Mouse (Mus musculus): ENCODE results near the gene Eif4e. TPM values are rescaled to one million over a fixed set of nuclear protein-coding genes. Genes with fewer than 3 reads are reported as not detected.
"Not testable (repeated sequence)": the region's sequence is repeated elsewhere in the genome, so short reads cannot be mapped to it uniquely, and the experiment has no call there.

Eif4e gene
- total RNA-seq, 2 experiments from 2014 or later = 186 to 215 TPM

DNA sequence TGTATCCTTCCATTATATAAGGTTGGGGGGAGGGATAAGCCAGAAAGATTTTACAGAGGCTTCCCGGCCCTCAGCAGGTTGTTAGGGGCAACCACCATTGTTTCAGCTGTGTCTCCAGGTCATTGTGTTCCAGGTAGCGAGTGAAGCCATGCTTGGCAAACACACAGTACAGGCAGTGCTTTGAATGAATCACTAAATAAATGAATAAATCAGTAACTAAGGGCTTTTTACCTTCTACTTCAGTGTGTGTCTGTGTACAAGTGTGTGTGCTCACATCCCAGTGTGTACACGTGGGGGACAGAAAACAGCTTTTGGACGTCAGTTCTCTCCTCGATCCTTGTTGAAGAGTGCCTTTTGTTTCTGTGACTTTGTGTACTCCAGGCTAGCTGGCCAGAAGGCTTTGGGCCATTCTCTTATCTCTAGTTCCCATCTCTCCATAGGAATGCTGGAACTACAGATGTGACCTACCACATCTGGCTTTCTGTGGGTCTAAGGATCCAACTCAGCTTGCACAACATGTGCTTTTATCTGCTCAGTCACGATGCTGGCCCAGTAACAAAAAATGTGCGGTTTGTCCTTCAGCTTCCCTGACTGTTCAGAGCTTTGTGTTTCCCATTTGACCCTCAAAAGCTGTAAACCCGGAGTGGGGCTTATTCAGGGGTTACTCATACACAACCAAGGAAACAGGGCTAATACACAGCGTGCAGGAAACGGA, 10.2 kb upstream of the Eif4e start:
- peak in 1 of 2 experiments; percentile 29 for DNase-seq

DNA sequence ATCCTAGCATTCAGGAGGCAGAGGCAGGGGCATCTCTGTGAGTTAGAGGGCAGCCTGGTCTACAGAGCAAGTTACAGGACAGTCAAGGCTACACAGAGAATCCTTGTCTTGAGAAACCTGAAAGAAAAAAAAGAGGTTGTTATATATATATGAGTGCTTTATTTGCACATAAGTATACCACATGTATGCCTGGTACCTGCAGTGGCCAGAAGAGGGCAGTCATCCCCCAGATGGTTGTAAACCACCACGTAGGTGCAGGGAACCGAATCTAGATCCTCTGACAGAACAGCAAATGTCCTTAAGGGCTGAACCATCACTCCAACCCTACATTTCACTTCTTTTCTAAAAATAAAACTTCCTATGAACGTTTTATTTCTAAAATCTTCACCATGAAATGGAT, 8.1 kb upstream of the Eif4e start:
- no peak for DNase-seq

DNA sequence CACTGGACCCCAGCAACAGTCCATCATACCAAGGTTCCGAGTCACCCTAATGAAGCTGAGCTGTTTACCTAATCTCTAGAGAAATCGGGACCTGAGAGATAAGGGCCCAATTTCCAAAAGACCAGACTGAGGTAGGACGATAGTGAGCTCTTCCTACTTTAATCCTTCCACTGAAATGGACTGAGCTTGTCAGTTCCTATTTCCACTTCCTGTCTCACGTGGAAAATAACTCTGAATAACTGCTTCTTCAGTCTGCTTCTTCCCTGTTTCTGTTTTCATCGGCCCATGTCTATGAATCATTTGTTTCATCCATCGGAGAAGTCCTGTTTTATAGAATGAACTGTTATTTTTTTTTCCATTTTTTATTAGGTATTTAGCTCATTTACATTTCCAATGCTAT, 6.8 kb upstream of the Eif4e start:
- no peak for DNase-seq

DNA sequence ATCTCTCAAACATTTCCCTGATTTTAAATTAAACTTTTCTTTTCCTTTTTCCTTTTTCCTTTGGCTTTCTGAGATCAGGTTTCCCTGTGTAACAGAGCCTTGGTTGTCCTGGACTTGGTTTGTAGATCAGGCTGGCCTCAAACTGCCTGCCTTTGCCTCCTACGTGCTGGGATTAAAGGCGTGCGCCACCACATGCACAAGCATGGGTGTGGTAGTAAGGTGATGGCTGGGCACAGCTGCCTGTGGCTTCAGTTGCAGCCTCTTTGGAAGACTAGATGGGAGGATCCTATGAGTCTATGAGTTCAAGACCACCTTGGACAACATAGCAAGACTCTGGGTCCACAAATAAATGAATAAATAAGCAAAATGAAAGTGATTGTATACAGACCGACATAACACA, 2.0 kb upstream of the Eif4e start:
- DNase-seq = no peak

DNA sequence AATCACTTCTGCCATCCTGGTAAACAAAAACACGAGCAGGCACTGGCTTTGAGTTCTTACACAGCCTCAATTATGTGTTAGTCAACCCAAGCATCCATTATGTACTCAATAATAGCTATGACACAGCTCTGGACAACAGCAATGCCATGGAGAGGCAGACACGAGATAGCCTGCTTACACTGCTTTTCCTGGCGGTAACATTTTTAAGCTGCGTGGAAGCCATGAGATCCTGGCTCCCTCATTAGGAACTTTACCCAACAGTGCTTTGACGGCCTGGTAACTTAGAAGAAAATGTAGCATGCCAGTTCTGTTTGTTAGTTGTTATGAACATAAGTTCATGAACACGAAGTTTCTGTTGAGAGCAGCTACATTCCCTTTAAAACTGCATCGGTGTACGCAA, 485 bp upstream of the Eif4e start:
- DNase-seq = no peak

DNA sequence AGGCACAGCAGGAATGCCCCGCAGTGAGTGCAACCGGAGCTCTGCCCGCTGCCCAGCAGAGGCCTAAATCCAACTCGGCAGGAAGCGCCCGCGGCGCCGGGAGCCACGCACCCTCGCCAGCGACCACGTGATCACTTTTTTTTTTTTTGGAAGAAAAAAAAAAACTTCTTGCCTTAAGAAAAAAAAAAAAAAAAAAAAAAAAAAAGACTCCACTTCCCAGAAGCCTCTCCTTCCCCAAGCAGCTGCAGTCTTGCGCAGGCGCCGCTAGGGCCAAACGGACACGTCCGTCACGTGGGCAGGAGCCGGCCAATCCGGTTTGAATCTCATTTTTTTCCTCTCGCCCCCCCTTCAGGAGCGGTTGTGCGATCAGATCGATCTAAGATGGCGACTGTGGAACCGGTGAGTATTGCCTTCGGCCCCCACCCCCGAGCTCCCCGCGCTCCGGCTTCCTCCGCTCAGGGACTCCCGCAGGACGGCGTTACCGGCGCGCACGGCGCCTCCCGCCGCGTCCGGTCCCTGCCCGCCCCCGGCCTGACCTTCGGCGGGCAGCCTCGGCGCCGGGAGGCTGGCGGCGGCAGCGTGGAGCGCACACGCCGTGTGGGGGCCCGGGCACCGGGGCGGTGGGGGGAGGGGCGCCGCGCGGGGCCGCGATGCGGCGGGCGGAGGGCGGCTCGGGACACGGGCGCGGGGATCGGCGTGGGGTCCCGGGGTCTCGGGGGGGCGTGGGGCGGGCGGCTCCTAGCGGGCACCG, 1.1 kb downstream of the Eif4e start:
- DNase-seq = peak; percentile 98 to 99

DNA sequence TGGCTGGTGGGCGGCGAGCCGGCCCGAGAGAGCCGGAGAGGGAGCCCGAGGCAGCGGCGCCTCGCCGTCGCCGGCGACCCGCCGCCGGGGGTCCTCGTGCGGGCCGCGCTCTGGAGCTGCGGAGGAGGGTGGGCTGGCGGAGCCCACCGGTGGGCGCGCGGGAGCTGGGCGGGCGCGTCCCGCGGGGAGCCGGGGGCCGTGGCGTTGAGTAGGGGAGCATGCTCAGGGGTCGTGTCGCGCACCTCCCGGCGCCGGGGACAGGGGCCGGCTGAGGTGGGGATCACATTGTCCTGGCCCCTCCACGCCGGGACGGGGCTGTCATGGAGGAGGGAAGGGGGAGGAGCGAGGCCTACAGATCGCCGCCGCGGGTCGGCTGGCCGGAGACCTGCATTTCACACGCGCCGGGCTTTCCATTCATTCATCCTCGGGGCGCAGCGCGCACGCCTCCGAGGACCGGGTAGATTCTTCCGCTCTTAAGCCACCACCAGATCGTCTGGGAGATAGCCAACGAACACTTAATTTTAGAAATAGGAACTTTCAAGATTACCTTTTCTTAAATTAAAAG, 1.8 kb downstream of the Eif4e start:
- peak; percentile 78 to 83 for DNase-seq

DNA sequence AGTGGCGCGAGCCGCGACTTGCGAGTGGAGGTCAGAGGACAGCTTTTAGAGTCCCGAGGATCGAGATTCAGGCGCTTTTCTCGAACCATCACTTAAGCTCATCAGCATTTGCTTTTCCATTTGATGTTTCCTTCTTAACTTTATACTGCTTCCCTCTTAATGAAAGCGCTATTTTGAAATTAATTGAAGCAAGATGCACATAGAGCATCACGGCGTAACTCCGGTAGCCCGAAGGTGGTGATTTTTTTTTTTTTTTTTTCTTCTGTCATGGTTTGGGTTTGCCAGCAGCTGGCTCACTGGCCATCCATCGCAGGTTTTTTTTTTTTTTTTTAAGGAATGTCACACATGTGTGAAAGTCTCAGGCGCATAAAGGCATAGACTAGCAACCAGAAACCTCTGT, 2.3 kb downstream of the Eif4e start:
- DNase-seq = no peak

DNA sequence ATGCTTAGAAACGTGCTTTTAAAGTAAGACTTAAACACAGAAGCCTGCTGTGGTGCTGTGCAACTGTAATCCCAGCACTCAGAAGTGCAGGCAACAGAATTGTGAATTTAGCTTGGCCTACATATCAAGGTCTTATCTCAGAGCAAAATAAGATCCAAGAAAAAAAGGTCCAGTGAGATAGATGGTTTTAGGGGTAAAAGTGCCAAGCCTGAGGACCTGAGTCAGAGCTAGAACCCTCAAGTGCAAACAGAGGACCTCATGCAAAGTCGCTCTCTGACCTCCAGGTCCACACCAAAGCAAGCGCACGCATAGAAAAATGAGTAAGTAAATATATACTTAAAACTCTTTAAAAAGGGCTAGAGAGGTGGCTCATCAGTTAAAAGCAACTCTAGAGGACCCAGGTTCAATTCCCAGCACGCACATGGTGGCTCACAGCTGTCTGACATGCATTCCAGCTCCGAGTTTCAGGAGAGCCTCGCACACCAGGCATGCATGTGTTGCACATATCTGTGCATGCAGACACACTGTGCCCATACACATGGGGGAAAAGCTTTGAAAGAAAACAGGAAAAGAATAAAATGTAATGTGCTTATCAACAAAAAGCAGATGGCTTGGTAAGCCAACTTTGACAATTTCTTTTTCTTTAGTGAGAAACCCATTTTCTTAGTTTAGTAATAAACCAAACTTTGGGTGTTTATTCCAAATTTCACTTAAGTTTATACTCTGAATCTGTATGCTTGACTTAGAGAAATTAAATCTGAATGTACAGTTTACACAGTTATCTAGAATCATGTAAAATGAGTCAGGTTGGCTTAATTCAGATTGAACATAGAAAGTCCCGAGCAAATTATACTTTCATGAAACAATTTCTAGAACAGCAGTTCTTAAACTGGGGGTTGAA, 4.8 kb downstream of the Eif4e start:
- DNase-seq = no peak

DNA sequence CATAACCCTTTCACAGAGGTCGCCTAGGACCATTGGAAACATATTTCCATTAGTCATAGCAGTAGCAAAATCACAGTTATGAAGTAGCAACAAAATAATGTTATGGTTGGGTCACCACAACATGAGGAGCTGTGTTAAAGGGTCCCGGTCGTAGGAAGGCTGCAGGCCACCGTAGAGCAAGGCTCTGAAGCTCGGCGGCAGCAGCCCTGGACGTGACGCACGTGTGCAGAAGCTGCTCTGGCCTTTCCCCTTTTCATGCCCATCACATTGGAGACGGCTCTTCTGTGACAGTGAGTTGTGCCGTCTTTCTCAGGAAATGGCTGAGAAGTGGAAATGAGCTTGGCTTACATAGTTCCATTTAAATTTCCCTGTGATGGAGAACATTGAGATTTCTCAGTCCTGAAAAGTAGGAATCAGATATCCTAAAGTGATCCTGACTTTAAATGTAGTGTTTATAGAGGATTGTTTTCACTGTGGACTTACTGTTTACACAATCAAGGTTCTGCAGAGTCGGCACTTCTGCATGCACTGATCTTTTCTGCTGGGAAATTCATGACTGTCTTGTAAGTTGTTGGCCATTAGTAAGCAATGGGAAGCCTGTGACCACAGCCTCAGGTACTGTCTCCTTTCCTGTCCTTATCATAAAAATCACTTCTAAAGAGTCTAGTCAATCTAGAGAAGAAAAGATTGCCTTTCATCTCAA, 5.7 kb downstream of the Eif4e start:
- no peak for DNase-seq

DNA sequence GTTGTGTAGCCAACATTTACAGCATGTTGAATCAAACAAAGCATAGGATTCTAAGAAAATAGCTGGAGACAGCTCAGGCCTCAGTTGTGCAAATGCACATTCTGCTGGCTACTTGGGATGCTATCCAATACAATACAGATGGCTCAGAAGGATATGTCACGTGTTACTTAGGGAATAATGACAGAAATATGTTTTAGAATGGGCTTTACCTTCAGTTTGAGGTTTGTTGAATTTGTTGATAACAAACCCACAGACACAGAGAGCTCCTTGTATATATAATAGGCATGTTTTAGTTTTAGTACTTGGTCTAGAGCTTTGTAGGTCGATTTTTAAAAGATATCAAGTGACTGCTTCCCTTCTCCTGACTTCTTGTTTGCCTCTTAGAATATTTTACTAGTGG, 6.8 kb downstream of the Eif4e start:
- DNase-seq = no peak

DNA sequence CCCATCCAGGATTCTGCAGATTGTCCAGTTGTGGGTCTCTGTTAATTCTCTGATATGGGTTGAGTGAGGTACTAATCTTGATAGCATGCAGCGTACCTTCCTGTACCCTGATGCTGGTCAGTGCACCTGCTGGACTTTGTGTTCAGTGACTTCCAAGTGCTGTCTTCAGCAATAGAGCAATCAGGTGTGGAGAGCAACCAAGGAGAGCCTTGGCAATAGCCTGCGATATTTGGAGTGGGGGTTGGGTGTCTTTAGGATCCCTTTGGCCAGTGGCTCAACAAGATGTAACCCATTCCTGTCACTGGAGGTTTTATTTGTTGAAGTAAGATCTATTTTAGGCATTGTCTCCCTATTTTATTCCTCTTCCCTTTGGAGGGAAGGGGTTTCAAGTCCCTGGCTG, 10.1 kb downstream of the Eif4e start:
- DNase-seq = no peak

DNA sequence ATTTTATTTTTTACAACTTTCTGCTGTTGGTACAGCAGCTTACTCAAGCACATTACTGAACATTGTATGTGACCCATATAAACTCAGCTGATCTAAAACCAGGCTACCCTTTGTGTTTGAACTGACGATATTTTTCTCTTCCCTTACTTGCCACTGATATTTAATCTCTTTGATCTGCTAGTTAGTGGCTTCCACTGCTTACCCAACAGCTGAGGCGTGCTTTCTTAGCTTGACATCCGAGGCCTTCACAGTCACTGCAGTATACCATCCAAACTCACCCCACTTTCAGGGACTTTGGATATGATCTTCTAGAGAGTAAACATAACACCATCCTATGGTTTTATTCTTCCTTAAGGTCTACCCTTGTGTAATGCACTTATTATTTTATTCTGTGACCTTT, 16.6 kb downstream of the Eif4e start:
- no peak for DNase-seq

DNA sequence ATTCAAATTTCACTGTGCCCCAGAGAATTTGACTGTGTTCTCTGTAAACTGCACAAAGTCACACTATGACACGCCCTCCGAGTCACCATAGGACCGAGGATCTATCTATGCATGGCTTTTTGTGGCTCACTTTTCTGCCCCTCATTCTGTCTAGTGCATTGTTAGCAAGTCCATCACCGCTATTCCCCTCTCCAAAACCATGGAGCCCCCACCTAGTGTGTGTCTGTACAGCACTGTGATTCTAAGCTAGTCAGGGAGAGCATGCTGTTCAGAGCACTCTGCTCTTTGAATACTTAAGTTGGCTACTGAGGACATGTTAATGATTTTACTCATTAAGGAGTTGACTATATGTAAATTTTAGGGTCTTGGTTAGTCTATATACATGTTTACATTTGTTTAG, 18.1 kb downstream of the Eif4e start:
- no peak for DNase-seq

DNA sequence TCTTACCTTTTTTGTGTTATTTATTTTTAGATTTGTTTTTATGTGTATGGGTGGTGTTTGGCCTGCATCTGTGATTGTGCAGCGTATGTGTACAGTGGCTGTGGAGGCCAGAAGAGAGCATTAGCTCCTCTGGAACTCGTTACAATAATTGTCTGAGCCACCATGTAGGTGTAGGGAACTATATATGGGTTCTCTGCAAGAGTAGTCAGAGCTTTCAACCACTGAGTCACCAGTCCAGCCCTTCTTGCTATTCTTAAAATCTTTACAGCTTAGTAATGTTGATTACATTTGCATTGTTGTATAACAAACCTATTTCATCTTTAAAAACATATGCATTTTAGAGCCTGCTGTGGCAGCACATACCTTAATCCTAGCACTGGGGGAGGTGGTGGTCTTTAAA, 20.7 kb downstream of the Eif4e start:
- DNase-seq = no peak

DNA sequence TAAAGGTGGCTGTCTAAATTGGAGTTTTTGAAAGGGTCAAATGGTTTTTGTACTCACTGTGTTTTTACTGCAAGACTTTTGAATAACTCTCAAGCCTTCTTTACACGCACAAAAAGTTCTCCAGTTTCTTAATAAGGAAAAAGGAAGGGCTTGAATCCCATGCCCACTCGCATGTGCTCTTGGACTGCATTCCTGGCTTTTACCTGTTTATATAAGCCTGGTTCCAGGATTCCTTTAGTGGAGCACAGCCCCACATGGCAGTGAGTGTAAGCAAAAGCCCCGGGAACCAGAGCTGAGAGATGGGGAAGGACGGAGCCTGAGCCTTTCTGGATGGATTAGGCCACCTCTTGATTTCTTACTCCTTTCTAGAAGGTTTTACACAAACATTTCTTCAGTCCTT, 23.1 kb downstream of the Eif4e start:
- DNase-seq = no peak

DNA sequence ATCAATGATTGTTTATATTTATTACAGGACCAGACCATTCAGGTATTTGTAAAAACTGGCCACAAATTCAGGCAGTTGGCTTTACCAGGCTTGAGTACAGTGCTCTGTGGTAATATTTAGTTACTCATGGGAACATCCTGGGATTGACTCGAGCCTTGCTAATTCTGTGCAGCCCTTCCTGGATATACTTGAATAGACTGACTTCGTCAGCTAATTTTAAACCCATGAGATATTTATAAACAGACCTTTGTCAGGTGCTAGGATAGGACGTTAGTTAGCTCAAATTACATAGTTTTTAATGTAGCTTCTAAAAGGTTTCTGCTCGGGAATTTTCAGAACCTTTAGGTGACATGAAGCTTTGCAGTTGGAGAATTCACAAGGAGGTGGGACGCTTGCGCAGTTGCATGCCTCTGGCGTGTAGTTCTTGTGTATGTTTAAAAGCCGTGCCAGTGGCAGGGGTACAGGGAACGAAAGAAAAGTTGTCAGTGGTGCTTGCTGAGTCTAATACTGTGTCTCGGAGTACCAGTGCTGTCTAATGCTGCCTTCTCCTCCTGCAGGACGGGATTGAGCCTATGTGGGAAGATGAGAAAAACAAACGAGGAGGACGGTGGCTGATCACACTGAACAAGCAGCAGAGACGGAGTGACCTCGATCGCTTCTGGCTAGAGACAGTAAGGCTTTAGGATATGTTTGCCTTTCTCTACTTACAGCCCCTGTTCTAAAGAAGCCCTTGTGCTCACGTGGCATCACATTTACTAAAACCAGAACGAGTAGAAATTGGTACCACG, 24.6 kb downstream of the Eif4e start:
- DNase-seq = peak; percentile 53

DNA sequence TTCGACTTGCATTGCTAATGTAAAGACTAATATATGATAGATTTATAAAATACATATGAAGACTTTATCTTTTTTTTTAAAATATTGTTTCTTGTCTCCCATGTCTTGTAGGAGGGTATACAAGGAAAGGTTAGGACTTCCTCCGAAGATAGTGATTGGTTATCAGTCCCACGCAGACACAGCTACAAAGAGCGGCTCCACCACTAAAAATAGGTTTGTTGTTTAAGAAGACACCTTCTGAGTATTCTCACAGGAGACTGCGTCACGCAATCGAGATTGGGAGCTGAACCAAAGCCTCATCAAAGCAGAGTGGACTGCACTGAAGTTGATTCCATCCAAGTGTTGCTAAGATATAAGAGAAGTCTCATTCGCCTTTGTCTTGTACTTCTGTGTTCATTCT, 29.3 kb downstream of the Eif4e start:
- not testable (repeated sequence) for DNase-seq

DNA sequence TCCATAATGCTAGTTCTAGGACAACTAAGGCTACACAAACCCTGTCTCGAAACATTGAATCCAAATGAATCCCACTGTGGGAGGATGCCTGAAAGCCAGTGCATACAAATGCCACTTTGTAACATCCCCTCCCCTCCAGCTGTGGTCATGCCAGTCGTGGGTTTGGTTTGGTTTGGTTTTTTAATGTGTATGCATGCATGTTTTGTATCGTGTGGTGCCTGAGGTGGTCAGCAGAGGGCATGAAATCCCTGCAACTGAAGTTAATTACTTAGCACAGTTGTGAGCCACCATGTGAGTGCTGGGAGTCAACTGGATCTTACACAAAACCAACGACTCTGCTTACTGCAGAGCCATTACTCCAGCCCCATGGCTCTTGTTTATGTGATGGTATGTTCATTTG, 32.5 kb downstream of the Eif4e start:
- DNase-seq = peak in 1 of 2 experiments; percentile 26

DNA sequence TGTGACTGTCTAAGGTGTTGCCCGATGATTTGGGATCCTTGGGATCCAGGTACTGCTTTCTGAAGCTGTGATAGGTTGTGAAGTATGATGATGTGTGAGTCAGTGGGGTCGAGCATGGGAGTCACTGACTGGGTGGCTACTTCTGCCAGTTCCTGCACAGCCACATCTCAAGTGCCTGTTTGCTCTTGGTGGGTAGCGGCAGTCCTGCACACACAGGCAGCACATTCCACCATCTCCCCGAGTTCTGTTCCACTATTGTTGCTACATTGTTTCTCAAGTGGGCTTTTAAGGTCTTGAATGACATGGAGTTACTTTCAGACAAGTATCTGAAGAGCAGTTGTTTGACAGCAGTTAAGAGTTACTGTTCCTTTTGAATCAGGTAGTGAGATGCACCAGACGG, 34.3 kb downstream of the Eif4e start:
- DNase-seq = no peak

DNA sequence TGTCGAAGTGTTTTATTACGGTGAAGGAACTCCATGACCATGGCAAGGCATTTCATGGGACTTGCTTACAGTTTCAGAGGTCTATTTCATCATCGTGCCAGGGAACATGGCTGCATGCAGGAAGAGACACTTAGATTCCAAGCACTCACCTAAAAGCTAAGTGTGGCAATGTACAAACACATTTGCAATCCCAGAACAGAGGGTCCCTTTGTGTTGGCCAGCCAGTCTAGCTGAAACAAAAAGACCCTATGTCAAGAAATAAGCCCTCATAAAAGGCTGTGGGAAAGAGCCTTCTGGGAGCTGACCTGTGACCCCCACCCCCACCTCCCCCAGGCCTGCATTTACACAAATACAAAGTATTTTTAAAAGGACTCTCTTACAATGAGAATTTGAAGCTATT, 34.9 kb downstream of the Eif4e start:
- no peak for DNase-seq
